Mouse (Mus musculus): Measurements from ENCODE around the gene Dctn5.
"Not testable (repeated sequence)": the region's sequence is repeated elsewhere in the genome, so short reads cannot be mapped to it uniquely, and the experiment has no call there.

Dctn5 gene

DNA sequence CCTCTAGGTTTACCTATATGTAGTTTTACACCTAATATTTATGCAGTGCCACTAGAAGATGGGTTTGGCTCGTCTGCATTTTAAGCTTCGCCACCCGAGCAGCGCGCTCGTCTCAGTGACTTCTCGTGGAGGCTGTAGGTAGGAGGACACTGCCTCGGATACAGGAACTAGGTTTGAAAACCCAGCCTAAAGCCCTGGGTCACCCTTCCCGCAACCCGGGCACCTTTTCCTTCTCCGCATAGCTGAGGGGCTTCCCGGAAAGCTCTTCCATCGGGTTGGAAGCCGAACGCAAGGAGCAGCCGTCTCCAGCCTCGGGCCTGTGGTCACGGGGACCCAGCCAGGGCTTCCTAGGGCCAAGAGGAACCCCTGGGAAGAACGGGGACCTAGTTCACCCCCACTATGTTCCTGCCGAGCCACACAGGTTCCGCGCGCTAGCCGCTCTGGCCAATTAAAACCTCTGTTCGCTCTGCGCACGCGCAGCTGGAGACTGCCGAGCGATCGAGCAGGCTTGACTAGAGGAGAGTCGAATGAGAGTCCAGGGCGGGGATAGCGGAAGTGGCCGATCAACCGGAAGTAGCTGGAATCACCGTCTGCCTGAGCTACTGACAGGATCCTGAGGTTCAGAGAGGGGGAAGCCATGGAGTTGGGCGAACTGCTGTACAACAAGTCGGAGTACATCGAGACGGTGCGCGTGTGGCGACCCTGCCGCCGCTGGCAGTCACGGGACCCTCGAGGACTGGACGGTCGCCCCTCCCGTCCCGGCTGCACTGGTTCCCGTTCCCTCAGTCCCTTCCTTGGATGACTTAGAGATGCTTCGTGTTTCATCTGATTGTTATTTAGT lies at the start of gene Dctn5, which contains the start of gene Palb2:
Dctn5 (plus strand) TSS at position 545 of the 841 bp plus-strand sequence.
Palb2 (minus strand) TSS at position 489 of the 841 bp plus-strand sequence.
- DNase-seq (ENCODE audit: low spot score in 2 of 2) = peak; percentile 97 to 98

DNA sequence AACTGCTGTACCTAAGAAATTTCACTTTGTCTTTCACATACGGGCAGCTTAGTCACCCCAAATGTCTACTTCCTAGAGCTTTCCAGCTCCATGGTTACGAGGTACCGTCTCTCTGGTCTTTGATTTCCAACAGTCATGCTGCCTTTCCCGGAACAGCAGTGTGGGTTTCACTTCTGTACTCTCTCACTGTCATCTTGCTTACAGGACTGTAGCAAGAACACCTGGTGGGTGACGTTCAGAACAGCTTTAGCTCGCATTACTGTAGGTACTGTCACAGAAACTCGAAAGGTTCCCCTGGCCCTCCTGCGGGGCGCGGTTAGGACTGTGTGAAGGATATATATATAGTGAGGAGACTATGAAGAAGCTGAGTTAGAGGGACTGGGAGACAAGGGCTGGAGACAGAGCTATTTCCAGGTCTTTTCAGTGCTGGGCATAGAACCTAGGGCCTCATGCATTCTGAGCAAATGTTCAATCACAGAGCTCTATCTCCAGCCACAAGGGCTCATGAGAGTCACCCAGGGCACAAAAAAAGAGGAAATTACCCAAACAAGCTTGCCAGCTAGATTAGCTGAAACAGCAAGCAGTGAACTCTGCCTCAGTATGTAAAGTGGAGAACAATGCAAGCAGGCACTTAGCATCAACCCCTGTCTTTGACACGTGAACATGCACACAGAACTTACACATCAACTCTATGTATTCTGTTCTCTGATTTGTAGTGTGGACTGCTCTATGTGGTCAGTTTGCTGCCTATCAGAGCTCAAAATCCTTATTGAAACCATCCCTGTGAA lies 45.5 kb upstream of the Dctn5 start:
- no peak for DNase-seq (ENCODE audit: low spot score in 2 of 2)

DNA sequence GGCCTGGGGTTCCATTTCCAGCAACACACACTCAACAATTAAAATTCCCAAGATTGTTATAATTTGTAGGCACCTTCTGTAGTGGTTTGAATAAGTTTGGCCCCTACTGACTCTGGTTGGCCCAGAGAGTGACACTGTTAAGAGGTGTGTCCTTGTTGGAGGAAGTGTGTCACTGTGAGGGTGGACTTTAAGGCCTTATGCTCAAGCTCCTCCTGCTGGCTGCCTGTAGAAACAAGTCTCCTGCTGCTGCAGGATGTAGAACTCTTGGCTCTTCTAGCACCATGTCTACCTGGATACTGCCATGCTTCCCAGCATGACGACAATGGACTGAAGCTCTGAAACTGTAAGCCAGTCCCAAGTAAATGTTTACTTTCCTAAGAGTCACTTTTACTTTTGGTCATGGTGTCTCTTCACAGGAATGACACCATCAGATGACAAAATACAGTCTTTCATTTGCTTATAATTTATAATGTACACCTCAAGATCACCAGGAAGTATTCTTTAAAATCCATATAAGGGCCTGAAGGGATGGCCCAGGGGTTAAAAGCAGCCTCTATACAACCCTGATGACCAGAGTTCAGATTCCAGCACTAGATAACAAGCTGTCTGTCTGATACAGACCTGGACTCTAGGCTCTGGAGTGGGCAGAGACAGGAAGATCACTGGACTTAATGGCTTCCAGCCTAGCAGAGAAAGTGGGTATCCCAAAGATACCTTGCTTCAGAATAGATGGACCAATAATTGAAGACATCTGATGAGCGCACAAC lies 38.1 kb upstream of the Dctn5 start:
- no peak for DNase-seq (ENCODE audit: low spot score in 2 of 2)

DNA sequence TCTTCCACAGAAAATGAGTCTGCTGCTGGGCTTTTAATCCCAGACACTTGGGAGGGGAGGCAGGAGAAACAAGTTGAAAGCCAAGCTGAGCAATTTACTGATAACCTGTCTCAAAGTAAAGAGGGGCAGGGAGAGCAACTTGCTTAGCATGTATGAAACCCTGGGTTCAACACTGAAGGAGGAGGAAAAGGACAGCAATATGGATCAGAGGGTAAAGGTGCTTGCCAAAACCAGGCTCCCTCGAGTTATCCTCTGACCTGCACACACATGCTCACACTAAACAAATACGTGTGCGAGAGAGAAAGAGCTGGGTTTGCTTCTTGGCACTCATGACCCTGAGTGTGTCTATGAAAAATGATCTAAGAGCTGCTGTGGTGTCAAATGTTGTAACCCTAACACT lies 34.8 kb upstream of the Dctn5 start:
- DNase-seq (ENCODE audit: low spot score in 2 of 2) = no peak

DNA sequence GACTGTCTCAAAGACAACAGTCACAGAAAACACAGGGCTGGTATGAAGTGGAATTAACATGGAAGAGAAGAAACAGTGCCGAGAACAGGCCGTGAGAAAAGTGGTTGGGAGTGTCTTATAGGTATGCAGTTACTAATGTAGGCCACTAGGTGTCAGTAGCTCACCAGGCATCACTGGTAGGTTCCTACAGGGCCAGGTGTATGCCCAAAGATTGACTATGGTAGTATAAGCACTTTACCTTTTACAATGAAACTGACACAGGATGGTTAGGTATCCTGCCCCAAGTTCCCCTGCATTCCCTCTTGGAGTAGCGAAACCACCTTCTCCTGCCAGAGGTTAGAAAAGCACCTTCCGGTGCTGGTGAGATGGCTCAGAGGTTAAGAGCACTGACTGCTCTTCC lies 33.6 kb upstream of the Dctn5 start:
- peak in 1 of 2 experiments; percentile 23 for DNase-seq (ENCODE audit: low spot score in 2 of 2)

DNA sequence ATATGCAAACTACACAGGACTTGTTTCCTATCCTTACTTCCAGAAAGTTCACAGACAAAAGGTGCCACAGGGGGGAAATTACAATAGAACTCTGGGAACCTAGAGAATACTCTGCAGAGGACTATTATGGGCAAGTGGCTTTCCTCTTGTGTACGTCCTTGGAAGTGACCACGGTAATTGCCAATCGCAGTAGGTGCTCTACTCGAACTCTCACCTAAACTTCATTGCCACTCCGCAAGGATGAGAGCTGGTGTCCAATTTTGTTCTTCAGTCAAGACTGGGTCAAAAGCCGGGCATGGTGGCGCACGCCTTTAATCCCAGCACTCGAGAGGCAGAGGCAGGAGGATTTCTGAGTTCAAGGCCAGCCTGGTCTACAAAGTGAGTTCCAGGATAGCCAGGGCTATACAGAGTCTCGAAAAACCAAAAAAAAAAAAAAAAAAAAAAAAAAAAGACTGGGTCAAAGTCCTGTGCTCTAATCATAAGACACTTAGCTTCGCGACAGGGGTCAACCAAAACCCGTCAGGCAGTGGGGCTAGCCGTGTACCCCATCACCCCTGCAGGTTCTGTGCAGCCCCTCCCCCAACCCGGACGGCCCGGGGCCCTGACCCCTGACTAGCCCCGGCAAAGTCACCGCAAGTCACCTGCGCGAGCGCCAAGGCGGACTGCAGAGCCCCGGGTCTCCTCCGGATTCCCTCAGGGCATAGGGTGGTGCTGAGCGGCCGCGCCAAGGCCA lies 31.7 kb upstream of the Dctn5 start:
- not testable (repeated sequence) for DNase-seq (ENCODE audit: low spot score in 2 of 2)

DNA sequence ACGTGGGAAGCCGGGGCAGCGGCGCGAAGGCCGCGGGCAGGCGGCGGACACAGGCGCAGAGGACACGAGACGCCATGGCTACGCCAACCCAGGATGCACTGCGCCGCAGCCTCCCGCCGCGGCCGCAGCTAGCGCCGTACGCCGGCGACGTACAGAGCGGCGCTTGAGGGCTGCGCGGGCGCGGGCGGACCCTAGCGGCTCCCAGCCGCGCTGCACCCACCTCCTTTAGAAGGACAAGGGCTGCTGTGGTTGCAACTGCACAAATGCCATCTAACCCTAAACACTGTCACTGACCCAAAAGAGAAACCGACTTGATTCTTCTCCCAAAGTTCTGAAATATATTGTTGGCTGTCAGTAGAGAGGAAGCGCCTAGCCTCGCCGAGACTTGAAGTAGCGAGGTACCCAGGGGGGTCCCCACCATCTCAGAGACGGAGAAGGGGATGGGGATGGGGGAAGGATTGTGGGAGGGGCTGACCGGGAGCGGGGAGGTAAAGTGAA lies 31.0 kb upstream of the Dctn5 start, which contains the start of gene Ndufab1:
Ndufab1 (minus strand) TSS at position 140 of the 498 bp plus-strand sequence.
- peak; percentile 79 to 87 for DNase-seq (ENCODE audit: low spot score in 2 of 2)

DNA sequence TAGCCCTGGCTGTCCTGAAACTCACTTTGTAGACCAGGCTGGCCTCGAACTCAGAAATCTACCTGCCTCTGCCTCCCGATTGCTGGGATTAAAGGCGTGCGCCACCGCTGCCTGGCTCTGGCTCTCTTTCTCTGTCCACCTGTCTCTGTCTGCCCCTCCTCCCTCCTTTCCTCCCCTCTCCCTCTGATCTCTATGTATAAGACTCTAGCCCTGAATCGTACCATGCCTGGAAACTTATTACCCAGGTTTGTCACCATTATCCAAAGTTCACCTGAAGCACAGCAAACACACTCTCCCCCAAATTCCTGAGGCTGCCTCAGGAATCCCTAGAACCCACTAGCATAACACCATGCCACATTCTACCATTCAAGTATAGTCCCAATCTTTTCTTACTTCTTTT lies 24.6 kb upstream of the Dctn5 start:
- DNase-seq (ENCODE audit: low spot score in 2 of 2) = no peak

DNA sequence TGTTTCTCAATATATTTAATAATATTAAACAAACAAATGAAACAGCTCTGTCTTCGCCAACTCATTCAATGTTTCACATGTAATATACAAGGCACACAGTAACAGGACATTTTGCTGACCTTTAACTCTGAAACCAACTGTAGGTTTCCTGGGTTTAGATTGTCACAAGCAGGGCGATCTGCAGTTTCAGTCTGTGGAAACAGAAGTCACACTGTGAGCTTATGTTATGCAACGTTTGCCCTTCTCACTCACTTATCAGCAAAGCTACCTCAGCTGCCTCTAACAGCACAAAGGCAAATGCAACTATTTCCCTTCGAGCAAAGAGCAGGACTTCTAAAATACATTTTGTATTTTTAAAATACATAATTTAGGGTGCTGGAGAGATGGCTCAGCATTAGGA lies 9.3 kb upstream of the Dctn5 start:
- no peak for DNase-seq (ENCODE audit: low spot score in 2 of 2)

DNA sequence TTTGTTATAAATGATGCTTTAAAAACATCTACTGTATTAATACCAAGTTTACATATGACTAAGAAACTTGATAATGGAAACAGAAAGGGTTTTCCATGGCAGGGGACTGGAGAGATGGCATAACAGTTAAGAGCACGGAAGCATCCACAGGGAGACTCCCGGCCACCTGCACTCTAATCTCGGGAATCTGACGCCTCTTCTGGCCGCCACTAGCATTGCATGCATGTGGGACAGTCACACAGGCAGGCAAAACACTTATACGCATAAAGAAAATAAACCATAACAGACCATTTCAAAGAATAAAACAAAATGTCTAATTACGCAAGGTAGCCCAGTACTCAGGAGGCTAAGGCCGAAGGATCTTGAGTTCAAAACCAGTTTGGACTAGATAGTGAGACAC lies 7.2 kb upstream of the Dctn5 start:
- DNase-seq (ENCODE audit: low spot score in 2 of 2) = no peak

DNA sequence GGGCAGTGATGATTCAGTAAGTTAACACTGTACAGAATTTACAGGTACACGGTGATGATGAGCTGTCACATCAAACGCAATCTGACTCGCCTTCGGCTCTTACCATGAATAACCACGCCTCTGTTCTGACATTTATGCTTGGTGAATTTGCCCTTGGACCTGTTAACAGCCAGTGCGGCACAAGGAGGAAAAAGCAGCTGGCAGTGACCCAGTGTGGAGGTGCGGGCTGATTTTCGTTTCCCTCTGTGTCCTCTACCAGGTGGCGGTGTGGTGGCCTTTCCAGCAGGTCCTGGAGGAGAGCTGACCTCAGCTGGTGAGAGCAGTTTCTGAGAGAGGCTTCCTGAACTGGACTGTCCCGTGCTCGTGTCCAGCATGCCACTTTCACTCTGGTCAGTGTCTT lies 5.9 kb upstream of the Dctn5 start:
- no peak for DNase-seq (ENCODE audit: low spot score in 2 of 2)

DNA sequence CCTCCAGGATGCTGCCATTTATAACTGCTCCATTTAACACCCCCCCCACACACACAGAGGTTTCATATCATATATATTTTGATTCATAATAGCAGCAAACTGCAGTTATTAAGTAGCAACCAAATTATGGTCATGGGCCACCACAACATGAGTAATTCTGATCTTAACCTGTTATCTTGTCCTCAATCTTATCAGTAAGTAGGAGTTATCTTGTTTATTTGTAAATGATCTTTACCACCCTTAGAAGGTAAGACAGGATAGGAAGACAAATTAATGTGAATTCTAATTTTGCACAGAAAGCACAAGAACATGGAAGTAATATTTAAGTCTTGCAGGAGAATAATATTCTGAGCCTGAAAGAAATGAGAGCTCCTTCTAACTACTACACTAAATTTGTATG lies 1.0 kb upstream of the Dctn5 start:
- no peak for DNase-seq (ENCODE audit: low spot score in 2 of 2)

DNA sequence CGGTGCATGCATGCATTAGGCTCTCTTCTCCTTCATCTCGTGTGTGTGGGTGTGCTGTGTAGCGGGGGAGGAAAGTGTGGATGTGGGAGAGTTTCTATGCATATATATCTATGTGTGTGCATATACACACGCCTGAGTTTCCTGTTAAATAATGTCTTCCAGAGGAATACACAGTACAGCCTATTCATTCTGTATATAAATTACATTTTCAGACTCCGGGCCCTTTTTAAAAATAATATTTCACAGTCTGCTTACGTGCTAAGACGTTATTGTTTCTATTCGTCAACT lies 441 bp downstream of the Dctn5 start:
- DNase-seq (ENCODE audit: low spot score in 2 of 2) = no peak

DNA sequence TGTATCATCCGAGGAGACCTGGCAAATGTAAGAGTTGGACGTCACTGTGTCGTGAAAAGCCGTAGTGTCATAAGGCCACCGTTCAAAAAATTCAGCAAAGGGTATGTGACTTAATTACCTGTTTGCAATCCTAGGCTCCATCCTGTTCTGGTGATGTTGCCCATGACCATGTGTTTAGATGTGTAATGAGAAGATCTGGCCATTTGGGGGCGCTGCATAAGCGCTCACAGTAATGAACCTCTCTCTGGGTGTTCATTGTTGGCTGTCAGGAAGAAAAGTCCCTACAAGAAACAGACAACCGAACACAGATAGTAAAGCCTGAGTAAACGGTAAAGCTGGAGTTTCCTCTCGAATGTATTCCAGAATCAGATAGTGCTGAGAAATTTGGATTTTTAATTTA lies 2.2 kb downstream of the Dctn5 start:
- DNase-seq (ENCODE audit: low spot score in 2 of 2) = no peak

DNA sequence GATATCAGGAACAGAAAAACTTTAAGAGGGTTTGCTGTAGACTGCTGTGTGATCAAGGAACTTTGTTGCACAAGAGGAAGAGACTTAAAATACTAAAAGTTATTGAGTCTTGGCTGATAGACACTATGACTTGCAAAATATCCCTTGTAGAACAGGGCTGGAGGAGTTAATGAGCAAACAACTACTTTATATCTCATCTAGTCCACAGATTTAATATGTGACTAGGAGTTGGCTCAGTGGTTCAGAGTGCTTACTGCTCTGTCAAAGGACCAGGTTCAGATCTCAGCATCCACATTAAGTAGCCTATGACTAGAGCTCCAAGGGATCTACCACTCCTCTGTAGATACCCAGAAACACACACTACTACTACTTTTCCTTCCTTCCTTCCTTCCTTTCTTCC lies 4.2 kb downstream of the Dctn5 start:
- DNase-seq (ENCODE audit: low spot score in 2 of 2) = no peak

DNA sequence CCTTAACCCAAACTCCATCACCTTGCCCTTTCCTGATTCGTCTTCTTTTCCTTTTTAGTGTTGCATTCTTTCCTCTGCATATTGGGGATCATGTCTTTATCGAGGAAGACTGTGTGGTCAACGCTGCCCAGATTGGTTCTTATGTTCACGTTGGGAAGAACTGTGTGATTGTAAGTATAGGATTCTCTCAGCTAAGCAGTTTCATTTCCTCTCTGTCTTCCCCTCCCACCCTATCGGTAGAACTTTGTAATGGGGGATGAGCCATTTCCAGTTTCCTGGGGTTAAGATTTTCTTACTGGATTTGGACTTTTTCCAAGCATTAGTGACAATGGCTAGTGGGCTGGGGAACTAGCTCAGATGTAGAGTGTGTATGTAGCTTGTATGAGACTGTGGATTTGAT lies 5.3 kb downstream of the Dctn5 start:
- peak in 1 of 2 experiments; percentile 29 for DNase-seq (ENCODE audit: low spot score in 2 of 2)

DNA sequence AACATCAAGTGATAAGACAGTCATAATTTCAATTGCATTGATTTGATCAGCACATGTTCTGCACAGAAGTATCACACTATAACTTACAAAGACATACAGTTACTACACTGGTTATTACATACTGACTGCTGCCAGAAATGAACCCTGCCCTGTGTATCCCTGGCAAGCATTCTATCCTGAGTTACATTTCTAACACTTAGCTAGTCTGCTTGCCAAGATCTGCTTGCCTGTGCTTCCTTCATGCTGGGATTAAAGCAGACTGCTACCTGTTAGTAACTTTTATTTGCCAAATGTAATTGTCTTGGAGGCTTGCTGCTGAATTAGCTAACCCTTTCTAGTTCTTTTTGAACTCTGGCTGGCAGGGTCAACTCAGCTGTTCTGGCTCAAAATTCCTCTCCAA lies 8.2 kb downstream of the Dctn5 start:
- DNase-seq (ENCODE audit: low spot score in 2 of 2) = no peak

DNA sequence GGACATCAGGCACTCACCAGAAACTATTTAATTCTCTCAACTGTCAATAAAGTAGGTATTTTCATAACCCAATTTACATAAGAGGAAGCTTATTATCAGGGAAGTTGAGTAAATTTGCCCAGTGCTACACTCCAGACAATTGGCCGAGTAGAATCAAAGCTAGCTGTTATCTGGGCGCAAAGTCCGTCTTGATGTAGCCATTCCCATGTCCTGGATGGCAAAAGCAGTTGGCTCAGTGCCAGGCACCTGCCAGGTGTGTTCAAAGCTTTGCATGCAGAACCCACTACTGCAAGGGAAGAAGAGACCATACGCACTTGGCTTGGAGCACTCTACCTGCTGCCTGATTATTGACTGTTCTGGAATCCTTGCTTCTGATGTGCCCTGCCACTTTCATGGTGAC lies 19.6 kb downstream of the Dctn5 start:
- no peak for DNase-seq (ENCODE audit: low spot score in 2 of 2)

DNA sequence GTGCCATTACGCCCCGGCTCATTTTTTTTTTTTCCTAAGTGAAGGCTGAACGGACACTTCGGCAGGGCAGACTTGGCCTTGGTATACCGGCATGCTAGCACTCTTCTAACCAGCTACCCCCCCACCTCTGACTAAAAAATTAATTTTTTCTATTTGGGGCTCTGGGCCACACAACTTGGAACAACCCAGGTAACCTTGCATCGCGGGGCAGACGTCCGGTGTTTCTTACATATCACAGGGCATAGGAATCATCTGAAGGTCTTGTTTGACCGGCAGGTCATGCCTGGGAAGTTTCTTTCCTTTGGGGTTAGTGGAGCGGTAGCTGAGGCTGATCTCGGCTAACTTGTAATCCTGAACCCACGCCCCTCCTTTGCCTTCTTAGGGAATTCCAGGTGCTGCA lies 25.6 kb downstream of the Dctn5 start:
- no peak for DNase-seq (ENCODE audit: low spot score in 2 of 2)

DNA sequence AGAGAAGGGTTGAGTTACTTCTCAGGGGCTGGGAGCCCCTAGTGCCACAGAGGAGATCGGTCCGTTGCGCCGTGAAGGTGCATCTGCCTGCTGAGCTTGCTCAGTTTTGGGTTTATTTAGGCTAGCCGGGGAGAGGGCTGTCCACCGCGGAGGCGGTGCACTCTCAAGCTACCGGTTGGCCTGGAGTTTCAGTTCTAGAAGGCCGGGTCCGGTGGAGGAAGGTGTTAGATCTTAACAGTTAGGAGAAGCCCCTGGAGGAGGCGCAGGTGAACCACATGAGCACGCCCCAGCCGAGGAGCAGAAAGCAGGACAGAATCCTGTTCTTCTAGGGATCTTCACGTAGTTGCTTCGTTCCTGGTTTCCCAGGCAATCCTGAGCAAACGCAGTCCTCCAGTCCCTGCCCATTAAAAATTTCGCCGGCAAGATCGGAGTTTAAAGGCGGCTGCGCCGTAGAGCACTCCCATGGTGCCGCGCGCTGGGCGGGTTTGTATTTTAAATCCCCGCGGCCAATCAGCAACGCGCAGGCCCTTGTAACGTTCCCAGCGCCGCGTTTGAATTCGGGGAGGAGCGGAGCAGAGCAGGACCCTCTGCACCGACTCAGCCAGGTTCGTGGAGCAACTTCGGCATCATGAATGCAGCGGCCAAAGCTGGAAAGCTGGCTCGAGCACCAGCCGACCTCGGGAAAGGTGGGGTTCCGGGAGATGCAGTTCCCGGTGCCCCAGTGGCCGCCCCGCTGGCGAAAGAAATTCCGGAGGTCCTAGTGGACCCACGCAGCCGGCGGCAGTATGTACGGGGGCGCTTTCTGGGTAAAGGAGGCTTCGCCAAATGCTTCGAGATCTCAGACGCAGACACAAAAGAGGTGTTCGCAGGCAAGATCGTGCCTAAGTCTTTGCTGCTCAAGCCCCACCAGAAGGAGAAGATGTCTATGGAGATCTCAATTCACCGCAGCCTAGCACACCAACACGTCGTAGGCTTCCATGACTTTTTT lies 26.4 kb downstream of the Dctn5 start, which contains the start of gene Plk1:
Plk1 (plus strand) TSS at position 525 of the 988 bp plus-strand sequence.
- peak; percentile 59 to 68 for DNase-seq (ENCODE audit: low spot score in 2 of 2)
